23 mouse cellular contexts compared by ENCODE assay signal in the genomic region with DNA sequence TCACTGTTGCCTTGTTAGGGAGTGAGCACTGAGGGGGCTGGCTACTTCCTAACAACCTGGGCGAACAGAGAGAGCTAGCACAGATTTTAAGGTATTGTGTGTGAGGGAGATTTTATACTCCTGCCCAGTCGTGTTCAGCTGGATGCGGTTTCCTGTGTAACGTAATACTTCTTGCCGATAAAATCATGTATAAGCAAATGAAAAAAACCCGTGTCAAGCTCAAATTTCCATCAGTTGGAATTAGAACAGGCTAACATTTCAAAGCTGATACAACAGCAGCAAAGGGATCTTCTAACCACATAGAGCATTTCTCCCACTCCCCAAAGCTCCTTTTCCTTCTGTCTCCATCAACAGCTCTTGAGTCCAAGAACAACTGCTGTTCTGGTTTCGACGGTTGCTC.
A peak's percentile ranks its signal among the peaks of the same experiment; 100 is the strongest.
DNase-seq lines count a peak whose midpoint lies in the region; ATAC-seq and TF ChIP-seq lines count a peak whose summit lies in the region.
"Had no signal": no experiment of that assay in that cellular context is flagged by ENCODE, and none has a peak within 500 bp of the region (broad histone marks: within the 10 kb centered on the region; RNA-seq: fewer than 3 reads in every experiment).

No protein-coding gene starts in this region.

- H3K27ac ChIP-seq in embryonic facial prominence, embryonic 11.5 days (replicated peaks; ENCODE audit: low read depth, low read length), result 0 out of 2 replicates have a peak overlapping the region, but pooled peaks have one; percentile 48
- peak overlapping the region; percentile 82 for H3K27ac ChIP-seq in embryonic fibroblast, embryonic 13.5 days (ENCODE audit: insufficient read depth, low read length)
- H3K27ac ChIP-seq in limb, embryonic 12.5 days, result peak overlapping the region; percentile 78
- H3K27ac ChIP-seq: gastrocnemius, adult 2 months; heart, embryonic 13.5 days; hindbrain, embryonic 14.5 days; lung, embryonic 15.5 days; midbrain, embryonic 12.5 days; stomach, embryonic 15.5 days had no signal

- intact Hi-C loops in gastrocnemius, postnatal 14 days (cut with DNase I; ENCODE audit: low total_unique reads), result no loop called here

- no peaks in the 10 kb centered on the region for H3K9me3 ChIP-seq in embryonic facial prominence, embryonic 11.5 days (replicated peaks; ENCODE audit: control insufficient read depth, low read length)
- no peaks in the 10 kb centered on the region for H3K9me3 ChIP-seq in limb, embryonic 12.5 days
- H3K9me3 ChIP-seq: heart, embryonic 13.5 days; lung, embryonic 15.5 days; midbrain, embryonic 12.5 days; stomach, embryonic 15.5 days had no signal

- H3K4me2 ChIP-seq in embryonic facial prominence, embryonic 11.5 days (ENCODE audit: low read depth, low read length), result no peak overlapping the region
- H3K4me2 ChIP-seq in limb, embryonic 12.5 days, result no peak overlapping the region
- H3K4me2 ChIP-seq: heart, embryonic 13.5 days; hindbrain, embryonic 14.5 days; liver, embryonic 11.5 days; lung, embryonic 15.5 days; midbrain, embryonic 12.5 days; stomach, embryonic 15.5 days had no signal

- 0 out of 2 replicates have a peak, but pooled peaks have one; percentile 30 for TF ChIP-seq POLR2A in embryonic fibroblast, embryonic 13.5 days (IDR thresholded peaks at IDR 0.05; ENCODE audit: low read depth, low read length)

- peak; percentile 12 for DNase-seq in embryo, embryonic 10.5 days (ENCODE audit: low spot score)
- DNase-seq in embryo, embryonic 10 days (ENCODE audit: low spot score), result no peak
- DNase-seq in embryonic facial prominence, embryonic 11.5 days (ENCODE audit: low spot score), result peak; percentile 65
- no peak for DNase-seq in gastrocnemius, postnatal 14 days
- DNase-seq in heart, adult 18-20 months, result no peak
- DNase-seq: adrenal gland, postnatal 10 days; cerebellum, adult 9-11 months; gastrocnemius, adult 2 months; heart, postnatal 10 days; kidney, adult 9 months; kidney, postnatal 25 days; right cerebral cortex, postnatal 14 days had no signal

- no peak overlapping the region for H3K9ac ChIP-seq in embryonic facial prominence, embryonic 11.5 days (replicated peaks; ENCODE audit: low read length)
- H3K9ac ChIP-seq in limb, embryonic 12.5 days (replicated peaks), result no peak overlapping the region
- H3K9ac ChIP-seq: heart, embryonic 13.5 days; hindbrain, embryonic 14.5 days; lung, embryonic 15.5 days; midbrain, embryonic 12.5 days; stomach, embryonic 15.5 days had no signal

- H3K36me3 ChIP-seq in embryonic facial prominence, embryonic 11.5 days (replicated peaks; ENCODE audit: control insufficient read depth, insufficient read depth, low read depth, low read length), result no peaks in the 10 kb centered on the region
- no peaks in the 10 kb centered on the region for H3K36me3 ChIP-seq in limb, embryonic 12.5 days
- H3K36me3 ChIP-seq: heart, embryonic 13.5 days; lung, embryonic 15.5 days; midbrain, embryonic 12.5 days; stomach, embryonic 15.5 days had no signal

- H3K4me1 ChIP-seq in embryonic facial prominence, embryonic 11.5 days (ENCODE audit: control insufficient read depth, insufficient read depth, low read length), result no peaks in the 10 kb centered on the region
- H3K4me1 ChIP-seq in embryonic fibroblast, embryonic 13.5 days (ENCODE audit: control insufficient read depth, insufficient read depth, low read length), result peaks cover 3% of the 10 kb centered on the region; the same call in 1 of the 2 replicates
- H3K4me1 ChIP-seq in limb, embryonic 12.5 days (replicated peaks), result peaks cover 9% of the 10 kb centered on the region
- H3K4me1 ChIP-seq: lung, embryonic 15.5 days; midbrain, embryonic 12.5 days; stomach, embryonic 15.5 days had no signal

- no peak for TF ChIP-seq CTCF in embryonic fibroblast, embryonic 13.5 days (IDR thresholded peaks at IDR 0.05; ENCODE audit: borderline replicate concordance, insufficient read depth, low read length)

- 35% methylated on average over 8 of the region's 8 CpGs for WGBS in embryonic facial prominence, embryonic 11.5 days
- 35% methylated on average over 8 of the region's 8 CpGs for WGBS in limb, embryonic 12.5 days

- no peak overlapping the region for H3K4me3 ChIP-seq in embryonic facial prominence, embryonic 11.5 days (ENCODE audit: low read depth, low read length)
- no peak overlapping the region for H3K4me3 ChIP-seq in embryonic fibroblast, embryonic 13.5 days (ENCODE audit: insufficient read depth, low read length)
- no peak overlapping the region for H3K4me3 ChIP-seq in limb, embryonic 12.5 days (replicated peaks)
- H3K4me3 ChIP-seq: gastrocnemius, adult 2 months; heart, embryonic 13.5 days; lung, embryonic 15.5 days; midbrain, embryonic 12.5 days; stomach, embryonic 15.5 days had no signal

- ATAC-seq in embryonic facial prominence, embryonic 11.5 days (replicated peaks; ENCODE audit: insufficient number of reproducible peaks, low FRiP score, low TSS enrichment, low read depth), result no peak
- no peak for ATAC-seq in limb, embryonic 12.5 days (ENCODE audit: insufficient number of reproducible peaks, insufficient read depth, low FRiP score, low TSS enrichment, low read depth)
- no peak for ATAC-seq in megakaryocyte progenitor cell, adult 5-6 weeks (replicated peaks; ENCODE audit: poor library complexity)
- ATAC-seq: intestine, postnatal 0 days; Patski had no signal

- H3K27me3 ChIP-seq in embryonic facial prominence, embryonic 11.5 days (ENCODE audit: control insufficient read depth, insufficient read depth, low read length), result no peaks in the 10 kb centered on the region
- no peaks in the 10 kb centered on the region for H3K27me3 ChIP-seq in limb, embryonic 12.5 days
- H3K27me3 ChIP-seq: heart, embryonic 13.5 days; lung, embryonic 15.5 days; midbrain, embryonic 12.5 days; Patski; stomach, embryonic 15.5 days had no signal

Comparison
In these comparisons a context has a peak if more than half of its experiments do, and no peak if none do; other contexts are left out.
1. DNase-seq: peak in embryo, embryonic 10.5 days (single experiment) and embryonic facial prominence, embryonic 11.5 days (single experiment); none in embryo, embryonic 10 days (single experiment), gastrocnemius, postnatal 14 days (single experiment) and heart, adult 18-20 months (0 of 2).
2. Peak in every context shown above with its lines, with median percentiles within 50 percentile points of each other: H3K27ac ChIP-seq.